Mouse (Mus musculus): ENCODE results near the gene Pin1rt1. TPM values are rescaled to one million over a fixed set of nuclear protein-coding genes. Genes with fewer than 3 reads are reported as not detected.

The Pin1rt1 gene
- not detected for total RNA-seq (2021)

DNA sequence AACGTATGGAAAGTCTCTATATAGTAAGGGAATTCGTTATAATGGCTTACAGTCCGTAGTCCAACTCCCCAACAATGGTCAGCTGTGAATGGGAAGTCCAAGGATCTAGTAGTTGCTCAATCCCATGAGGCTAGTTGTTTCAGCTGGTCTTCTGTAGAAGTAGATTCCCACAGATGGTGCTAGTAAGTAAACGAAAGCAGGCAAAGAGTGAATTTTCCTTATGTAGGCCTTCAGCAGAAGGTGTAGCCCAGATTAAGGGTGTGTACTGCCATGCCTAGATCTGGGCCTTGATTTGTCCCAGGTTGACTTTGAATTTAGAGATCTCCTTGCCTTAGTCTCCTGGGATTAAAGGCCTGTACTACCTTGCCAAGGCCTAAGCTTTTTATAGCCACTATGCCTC is at the start of gene Pin1rt1:
Gene Pin1rt1, minus strand, starts transcription at position 101 of the 400 bp plus-strand sequence.
- intact Hi-C loops (cut with DNase I) = no loop called here
- no peak for DNase-seq (ENCODE audit: extremely low spot score in 1 of 2, low spot score in 2 of 2)

DNA sequence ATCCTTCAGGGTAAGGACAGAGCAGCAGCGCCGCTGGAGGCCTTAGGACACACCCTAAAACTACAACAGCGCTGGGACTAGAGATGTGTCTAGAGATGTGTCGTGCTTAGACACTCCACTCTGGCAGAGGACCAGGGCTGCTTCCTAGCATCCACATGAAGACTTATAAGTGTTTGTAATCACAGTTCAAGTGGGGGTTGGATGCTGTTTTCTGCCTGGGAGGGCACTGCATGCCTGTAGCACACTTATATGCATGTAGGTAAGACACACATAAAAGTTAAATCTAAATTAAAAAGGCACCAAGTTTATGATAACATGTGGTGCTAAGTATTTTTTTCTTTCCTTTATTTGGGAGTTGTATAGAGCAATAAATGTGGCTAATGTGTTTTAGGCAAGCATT is 47.8 kb upstream of the Pin1rt1 start:
- intact Hi-C loops (cut with DNase I) = no loop called here
- no peak for DNase-seq (ENCODE audit: extremely low spot score in 1 of 2, low spot score in 2 of 2)

DNA sequence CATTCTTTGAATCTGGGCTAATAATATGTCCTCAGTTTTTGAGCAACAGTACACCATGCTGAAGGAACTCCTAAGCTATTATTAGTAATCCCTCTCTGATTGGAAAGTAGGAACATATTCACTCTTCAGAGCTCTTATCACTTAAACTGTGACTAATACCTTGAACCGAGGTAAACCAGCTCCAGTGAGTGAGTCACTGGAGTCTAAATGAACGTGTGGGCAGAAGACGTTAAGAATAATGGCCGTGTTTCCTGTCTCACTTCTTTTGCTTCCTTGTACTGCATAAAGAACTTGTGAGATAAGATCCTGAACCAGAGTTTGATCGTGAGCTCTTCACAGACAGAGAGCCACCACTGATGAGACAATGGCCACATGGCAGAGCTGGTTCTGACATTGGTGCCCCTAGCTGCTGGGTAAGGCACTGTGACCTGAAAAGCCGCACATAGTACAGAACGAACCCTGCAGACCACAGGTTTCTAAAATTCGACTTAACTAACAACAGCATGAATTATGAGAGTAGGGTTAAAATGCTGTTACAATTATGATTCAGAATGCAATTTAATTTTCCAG is 47.0 kb upstream of the Pin1rt1 start:
- intact Hi-C loops (cut with DNase I) = no loop called here
- no peak for DNase-seq (ENCODE audit: extremely low spot score in 1 of 2, low spot score in 2 of 2)

DNA sequence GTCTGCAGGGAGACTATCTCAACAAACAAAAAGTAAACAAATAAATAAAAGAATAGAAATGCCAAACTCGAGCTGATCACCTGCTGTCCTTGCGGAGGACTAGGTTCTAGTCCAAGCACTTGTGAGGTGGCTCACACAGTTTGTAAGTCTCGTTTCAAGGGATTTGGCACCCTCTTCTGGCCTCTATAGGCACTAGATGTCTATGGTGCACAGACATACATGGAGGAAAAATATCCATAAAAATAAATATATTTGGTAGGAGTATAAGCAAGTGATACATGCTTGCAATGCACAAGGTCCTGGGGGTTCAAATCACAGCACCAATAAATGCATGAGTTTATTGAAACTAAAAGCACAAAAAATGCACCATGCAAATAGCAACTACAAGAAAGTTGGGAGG is 34.4 kb upstream of the Pin1rt1 start:
- DNase-seq (ENCODE audit: extremely low spot score in 1 of 2, low spot score in 2 of 2) = no peak
- intact Hi-C loops (cut with DNase I) = loop anchor here (5.0 kb wide), 1 partner anchor 63 kb away; no protein-coding TSS in a partner anchor

DNA sequence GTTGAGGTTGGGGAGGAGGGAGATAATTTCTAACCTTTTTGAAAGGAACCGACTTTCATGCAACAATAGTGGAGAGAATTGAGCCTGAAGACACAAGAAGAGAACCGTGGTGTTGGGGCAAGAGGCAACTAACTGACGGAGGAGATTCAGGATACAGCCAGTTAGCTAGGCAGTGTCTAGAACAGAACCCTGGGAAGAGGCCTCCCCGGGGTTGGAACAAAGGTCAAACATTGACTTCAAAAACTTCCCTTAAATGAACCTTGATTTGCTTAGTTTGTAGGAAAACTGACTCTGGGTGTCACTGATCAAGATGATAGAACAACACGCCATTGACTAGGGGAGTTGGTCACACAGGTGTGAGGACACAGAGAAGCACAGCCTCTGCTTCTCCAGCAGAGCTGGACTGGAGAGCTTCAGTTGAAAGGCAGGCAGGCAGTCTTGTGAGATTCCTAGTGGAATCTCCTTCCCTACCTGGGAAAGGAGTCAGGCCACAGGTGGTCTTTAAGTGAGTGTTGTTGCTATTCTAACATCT is 32.5 kb upstream of the Pin1rt1 start:
- DNase-seq (ENCODE audit: extremely low spot score in 1 of 2, low spot score in 2 of 2) = no peak
- intact Hi-C loops (cut with DNase I) = no loop called here

DNA sequence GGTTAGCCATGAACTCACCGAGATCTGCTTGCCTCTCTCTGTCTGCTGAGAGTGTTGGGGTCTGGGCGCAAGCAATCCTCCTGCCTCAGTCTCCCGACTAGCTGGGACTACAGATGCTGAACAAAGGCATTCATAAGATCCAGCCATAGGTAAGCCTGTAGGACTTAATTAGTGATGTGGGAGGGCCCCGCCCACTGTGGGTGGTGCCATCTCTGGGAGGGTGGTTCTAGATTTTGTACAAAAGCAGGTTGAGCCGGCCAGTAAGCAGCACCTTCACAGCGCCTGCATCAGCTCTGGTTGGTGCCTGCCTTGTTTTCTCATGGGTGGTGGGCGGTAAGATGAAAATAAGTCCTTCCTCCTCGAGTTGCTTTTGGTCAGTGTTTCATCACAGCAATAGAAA is 30.1 kb upstream of the Pin1rt1 start:
- intact Hi-C loops (cut with DNase I) = no loop called here
- DNase-seq (ENCODE audit: extremely low spot score in 1 of 2, low spot score in 2 of 2) = no peak

DNA sequence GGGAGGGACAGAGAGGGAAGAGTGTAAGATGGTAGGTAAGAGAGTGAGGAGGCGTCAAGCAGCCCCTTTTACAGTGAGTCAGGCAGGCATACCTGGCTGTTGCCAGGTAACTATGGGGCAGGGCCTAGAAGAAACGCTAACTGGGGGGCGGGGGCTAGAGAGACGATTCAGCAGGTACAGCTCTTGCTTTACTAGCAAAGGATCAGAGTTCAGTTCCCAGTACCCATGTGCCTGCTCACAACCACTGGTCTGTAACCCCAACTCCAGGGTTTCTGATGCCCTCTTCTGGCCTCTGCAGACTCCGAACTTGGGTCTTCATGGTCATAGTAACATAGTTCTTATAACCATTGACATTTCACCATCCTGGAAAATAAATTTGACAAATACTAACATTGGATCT is 27.8 kb upstream of the Pin1rt1 start:
- no peak for DNase-seq (ENCODE audit: extremely low spot score in 1 of 2, low spot score in 2 of 2)
- intact Hi-C loops (cut with DNase I) = no loop called here

DNA sequence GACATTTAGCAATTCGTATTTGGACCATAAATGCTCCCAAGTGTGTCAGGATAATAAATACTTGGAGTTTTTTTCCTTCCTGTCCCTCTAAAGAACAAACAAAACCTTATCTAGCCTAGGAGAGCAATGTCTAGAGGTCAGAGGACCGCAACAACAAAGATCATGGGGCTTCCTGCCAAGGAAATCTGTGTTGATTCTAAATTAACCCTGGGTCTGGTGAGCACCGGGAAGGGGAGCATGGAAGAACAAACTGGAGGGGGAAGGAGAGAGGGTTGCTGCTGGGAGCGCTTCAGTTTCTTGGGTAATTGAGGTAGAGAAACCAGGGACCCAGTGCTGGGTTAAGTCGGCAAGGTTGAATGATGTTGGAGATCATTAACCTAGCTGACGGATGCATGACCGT is 27.0 kb upstream of the Pin1rt1 start:
- DNase-seq (ENCODE audit: extremely low spot score in 1 of 2, low spot score in 2 of 2) = no peak
- intact Hi-C loops (cut with DNase I) = no loop called here

DNA sequence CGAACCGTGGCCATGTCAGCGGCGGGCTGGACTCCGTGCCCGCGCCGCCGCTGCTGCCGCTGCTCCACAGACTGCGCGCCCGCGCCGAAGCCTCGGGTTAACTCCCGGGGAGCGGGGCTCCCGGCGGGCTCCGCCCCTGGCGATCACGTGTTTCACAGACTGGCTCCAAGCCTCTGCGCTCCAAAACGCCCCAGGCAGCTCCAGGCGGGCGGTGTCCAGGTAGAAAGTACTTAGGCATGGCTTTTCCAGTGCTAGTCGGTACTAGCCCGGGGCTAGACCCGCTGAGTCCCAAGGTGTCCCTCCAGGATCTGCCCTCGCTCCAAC is 26.5 kb upstream of the Pin1rt1 start, which contains the start of gene Depdc7:
Gene Depdc7, minus strand, starts transcription at position 138 of the 324 bp plus-strand sequence.
- intact Hi-C loops (cut with DNase I) = no loop called here
- DNase-seq (ENCODE audit: extremely low spot score in 1 of 2, low spot score in 2 of 2) = peak; percentile 69 to 92

DNA sequence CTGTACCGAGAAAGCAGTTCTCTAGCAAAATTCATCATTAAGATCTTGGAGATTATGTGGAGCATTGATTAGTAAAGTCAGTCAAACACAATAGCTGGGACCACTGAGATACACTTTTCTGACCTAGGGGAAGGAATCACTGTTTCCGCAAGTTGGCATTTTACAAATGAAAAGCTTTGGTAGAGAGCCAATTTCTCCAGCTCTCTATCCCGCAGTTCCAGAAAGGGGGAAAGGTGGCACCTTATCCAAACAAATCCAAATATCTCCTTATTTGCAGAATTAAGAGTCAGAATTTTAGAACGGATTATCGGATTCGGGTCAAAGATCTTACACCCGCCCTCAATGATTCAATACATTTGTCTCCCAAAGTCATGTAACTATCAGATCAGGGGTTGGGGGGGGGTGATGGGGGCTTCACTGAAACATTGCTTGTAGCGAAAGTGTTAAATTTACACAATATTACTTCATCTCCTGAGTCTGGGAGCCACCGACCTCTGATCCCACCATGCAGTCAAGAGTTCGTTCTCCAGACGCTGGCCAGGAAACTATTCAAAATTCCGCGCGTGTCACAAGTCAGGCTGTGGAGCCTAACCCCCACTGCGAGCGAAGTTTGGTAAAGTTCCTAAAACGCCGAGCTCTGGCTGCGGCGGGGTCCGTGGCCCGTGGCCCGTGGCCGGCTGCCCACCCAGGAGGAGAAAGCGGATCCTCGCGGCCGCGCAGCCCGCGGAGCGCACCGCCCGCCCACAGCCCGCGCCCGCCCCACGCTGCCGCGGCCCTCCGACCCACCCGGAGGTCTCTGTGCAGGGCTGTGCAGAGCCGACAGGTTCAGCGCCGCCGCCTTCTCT is 25.9 kb upstream of the Pin1rt1 start:
- no peak for DNase-seq (ENCODE audit: extremely low spot score in 1 of 2, low spot score in 2 of 2)
- intact Hi-C loops (cut with DNase I) = no loop called here

DNA sequence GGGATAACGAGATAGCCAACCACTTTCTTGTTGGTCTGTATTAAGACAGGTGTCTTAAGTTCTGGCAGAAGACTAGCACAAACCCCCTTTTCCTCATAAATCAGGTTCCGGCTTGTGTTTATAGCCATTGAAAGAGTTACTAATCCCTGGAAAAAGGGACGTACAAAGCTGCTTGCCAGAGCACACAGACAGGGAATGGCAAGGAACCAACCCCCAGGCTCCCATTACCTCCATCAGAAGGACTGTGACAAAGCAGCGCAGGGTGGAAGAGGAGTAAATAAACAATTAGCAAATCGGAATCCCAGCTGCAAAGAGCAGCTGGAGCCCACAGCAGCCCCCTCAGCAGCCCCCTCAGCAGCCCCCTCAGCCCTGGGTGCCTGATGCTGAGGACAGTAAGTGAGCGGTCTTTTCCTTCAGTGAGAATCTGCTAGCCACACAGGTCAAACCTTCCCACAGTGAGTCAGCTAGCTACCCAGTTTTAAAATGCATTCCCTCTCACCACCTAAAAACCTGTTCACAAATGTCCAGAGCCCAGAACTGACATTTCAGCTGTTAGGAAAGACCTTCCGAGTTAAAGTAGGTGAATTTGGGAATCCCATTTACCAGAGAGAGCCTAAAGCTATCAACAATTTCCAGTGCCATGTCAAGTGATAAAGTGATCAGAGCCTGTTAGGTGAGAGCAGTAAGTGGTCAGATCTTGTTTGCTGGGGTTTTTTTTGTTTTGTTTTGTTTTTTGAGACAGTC is 25.0 kb upstream of the Pin1rt1 start:
- intact Hi-C loops (cut with DNase I) = no loop called here

DNA sequence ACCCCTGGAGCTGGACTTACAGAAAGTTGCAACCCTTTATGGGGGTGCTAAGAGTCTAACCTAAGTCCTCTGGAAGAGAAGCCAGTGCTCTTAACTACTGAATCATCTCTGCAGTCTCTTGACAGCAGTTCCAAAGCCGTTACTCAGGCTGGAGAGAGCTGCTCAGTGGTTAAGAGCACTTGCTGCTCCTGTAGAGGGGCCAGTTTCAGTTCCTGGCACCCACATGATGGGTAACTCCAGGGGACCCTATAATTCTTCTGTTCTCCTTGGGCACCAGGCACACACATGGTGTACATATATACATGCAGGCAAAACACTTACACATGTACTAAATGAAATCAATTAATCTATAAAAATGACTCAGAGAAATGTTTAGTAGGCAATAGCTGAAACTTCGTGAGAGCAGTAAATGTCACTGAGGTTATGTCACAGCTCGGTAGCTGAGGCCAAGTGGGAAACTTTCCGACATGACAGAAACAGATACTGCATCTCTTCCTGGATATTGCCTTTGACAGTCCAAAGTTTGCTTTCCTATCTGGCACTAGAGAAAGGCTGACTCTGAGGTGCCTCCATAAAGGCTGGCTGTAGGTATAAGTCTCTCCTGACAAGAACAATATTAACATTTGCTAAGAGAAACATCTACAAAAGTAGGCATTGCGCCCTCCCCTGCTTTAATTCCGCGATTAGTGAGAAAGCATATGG is 24.2 kb upstream of the Pin1rt1 start:
- no peak for DNase-seq (ENCODE audit: extremely low spot score in 1 of 2, low spot score in 2 of 2)
- intact Hi-C loops (cut with DNase I) = no loop called here

More for the DNA sequence above, 25.0 kb upstream of the Pin1rt1 start:
- DNase-seq (ENCODE audit: extremely low spot score in 1 of 2, low spot score in 2 of 2) = no peak

DNA sequence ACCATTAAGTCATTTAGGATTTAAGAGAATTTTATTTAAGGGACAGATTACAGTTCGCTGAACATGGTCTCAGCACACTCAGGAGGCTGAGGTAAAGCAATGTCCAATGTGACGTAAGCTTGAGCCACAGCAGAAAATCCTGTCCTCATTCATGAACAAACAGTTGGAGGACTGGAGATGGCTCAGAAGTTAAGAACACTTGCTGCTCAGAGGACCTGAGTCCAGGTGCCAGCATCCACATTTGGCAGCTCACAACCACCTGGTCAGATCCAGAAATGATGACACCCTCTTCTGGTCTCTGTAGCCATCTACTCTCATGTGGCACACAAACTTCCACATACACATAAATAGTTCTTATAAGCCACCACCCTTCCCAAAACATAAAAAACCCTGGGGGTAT is 23.5 kb upstream of the Pin1rt1 start:
- intact Hi-C loops (cut with DNase I) = no loop called here
- no peak for DNase-seq (ENCODE audit: extremely low spot score in 1 of 2, low spot score in 2 of 2)

DNA sequence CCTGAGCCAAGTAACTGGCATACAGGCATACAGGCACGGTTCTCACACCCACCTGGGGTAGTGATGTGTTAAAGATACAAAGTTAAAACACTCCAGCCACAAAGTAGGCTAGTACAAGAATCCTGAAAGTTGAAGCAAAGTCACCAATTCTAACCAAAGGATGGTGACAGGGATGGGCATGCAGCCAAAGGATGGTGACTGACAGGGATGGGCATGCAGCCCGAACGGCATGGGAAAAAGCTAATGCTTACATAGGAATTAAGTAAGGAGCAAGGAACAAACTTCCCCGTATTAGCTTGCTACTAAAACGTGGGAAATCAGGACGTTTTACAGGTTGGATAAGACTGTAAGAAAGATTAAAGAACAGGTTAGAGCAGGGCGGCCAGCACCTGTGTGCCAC is 20.1 kb upstream of the Pin1rt1 start:
- no peak for DNase-seq (ENCODE audit: extremely low spot score in 1 of 2, low spot score in 2 of 2)

DNA sequence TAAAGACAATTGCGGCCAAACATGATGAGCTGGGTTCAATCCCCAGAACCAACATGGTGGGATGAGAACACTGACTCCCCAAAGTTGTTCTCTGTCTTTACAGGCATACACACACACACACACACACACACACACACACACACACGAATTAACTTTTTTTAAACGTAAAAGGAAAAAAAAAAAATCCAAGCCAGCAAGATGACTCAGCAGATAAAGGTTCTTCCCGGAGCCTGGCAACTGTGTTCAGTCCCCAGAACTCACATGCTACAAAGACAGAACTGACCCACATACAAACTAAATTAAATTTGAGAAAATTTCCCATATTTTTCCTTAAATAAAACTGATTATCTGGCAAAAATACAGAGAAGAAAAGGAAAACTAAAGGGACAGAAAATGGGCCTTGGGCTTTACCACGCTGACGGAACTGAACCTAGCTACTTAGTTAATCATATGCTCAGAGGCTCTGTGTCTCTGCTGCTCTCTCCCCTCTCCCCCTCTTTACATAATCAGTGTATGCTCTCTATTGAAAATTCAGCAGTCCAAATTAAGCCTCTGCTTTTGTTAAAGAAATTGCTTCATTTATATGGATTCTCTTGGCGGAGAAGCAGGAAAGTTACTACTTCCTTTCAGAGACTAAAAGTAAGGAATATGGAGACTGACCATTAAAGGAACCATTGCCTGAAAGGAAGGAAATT is 16.5 kb upstream of the Pin1rt1 start:
- intact Hi-C loops (cut with DNase I) = no loop called here

More for the DNA sequence above, 20.1 kb upstream of the Pin1rt1 start:
- intact Hi-C loops (cut with DNase I) = no loop called here

DNA sequence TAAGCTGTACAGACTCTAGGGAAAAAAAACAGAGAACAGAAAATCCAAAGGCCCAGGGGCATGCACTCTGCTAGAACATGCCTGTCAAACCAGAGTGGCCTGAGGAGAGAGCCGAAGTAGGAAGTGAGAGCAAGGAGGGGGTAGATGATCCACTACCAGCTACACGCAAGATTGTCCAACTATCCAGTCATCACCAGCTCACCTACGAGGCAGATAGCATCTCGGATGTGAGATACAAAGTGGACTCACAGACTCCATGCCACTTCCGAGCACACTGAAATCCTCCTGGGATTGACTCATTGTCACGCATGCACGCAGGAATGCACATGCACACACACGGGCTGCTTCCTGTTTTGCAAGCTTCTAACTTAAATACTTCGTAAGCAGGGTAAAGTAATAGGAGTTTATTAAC is 15.9 kb upstream of the Pin1rt1 start:
- no peak for DNase-seq (ENCODE audit: extremely low spot score in 1 of 2, low spot score in 2 of 2)
- intact Hi-C loops (cut with DNase I) = no loop called here

More for the DNA sequence above, 16.5 kb upstream of the Pin1rt1 start:
- DNase-seq (ENCODE audit: extremely low spot score in 1 of 2, low spot score in 2 of 2) = no peak

DNA sequence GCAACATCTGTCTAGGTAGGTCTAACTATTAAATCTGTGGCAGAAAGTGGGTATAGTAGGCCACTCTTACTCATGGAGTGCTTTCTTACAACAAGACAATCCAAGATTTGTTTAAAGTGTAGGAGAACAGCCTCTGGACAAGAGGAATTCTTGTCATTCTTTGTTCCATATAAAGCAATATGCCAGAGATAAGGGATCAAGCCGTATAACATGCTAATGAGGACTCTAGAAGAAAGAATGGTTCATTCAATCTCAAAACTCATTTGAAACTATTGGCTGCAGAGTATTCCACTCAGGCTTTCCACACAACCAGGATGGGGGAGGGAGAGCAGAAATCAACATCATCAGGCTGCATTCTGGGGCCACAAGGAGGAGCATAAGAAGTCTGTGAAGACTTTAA is 11.2 kb upstream of the Pin1rt1 start:
- intact Hi-C loops (cut with DNase I) = no loop called here
- no peak for DNase-seq (ENCODE audit: extremely low spot score in 1 of 2, low spot score in 2 of 2)

DNA sequence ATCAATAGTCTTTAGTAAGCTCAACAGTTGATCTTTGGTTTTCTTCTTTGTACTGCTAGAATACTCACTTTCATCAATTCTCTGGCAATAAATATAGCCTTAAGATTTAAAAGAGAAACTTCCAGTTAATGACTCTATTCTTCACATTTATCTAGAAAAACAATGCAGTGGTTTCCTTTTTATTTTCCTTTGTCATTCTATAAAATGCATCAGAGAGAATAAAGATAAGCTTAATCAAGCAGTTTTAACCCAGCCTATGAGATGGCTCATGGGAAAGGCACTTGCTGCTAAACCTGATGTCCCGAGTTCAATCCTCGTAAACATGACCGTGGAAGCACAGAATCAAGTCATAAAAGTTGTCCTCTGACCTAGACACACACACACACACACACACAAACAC is 5.8 kb upstream of the Pin1rt1 start:
- no peak for DNase-seq (ENCODE audit: extremely low spot score in 1 of 2, low spot score in 2 of 2)
- intact Hi-C loops (cut with DNase I) = no loop called here

DNA sequence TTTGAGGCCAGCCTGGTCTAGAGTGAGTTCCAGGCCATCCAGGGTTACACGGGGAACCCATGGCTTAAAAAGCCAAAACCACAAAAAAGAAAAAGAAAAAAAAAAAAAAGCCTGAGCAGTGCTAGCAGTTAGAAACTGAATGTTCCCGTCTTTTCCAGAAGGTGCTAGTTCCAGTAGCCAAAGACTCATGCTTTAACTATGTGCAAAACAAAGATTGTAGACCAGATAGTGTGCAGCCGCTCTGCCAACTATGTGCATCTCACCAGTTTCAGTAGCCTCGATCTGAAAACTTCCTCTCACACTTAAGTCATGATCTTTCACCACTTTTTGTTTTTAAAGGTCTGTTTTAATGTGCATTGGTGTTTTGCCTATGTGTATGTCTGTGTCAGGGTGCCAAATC is 1.6 kb upstream of the Pin1rt1 start:
- no peak for DNase-seq (ENCODE audit: extremely low spot score in 1 of 2, low spot score in 2 of 2)
- intact Hi-C loops (cut with DNase I) = no loop called here

Data from left cerebral cortex, postnatal 10 days (tissue).